Mouse (Mus musculus): Measurements from ENCODE around the gene Kif16b. TPM values are rescaled to one million over a fixed set of nuclear protein-coding genes. Genes with fewer than 3 reads are reported as not detected.

The Kif16b gene
- polyA plus RNA-seq, 1 experiment from 2014 or later = 23.0 TPM

- POLR2A ChIA-PET = no interaction called here
- DNase-seq (ENCODE audit: low read depth, low spot score) = no peak
- no peak for ATAC-seq
- CTCF ChIA-PET = interaction anchor here (0.8 kb wide), 1 partner anchor 12 kb away, joined by 3 read pairs; no protein-coding TSS in a partner anchor
- no peak for TF ChIP-seq CTCF (IDR thresholded peaks at IDR 0.05)
- in situ Hi-C loops (cut with MboI; ENCODE audit: low pct_unique_long_range_greater_than_20kb) = no loop called here
- H3K27me3 ChIP-seq = no peaks in the 10 kb centered on the region
Observed at GRCm38 (mm10) chr2:142682965-142683709, 218.2 kb downstream of the Kif16b start.

- ATAC-seq (no peak), DNase-seq (ENCODE audit: low read depth, low spot score) (no peak)
- CTCF ChIA-PET = interaction anchor here (1.3 kb wide), 1 partner anchor 13 kb away, joined by 3 read pairs; no protein-coding TSS in a partner anchor
- no peaks in the 10 kb centered on the region for H3K27me3 ChIP-seq
- in situ Hi-C loops (cut with MboI; ENCODE audit: low pct_unique_long_range_greater_than_20kb) = no loop called here
- no peak for TF ChIP-seq CTCF (IDR thresholded peaks at IDR 0.05)
- POLR2A ChIA-PET = no interaction called here
Observed at GRCm38 (mm10) chr2:142668426-142668825, 232.9 kb downstream of the Kif16b start.

GRCm38 (mm10) chr2:142651591-142651990 lies 249.7 kb downstream of the Kif16b start:
- TF ChIP-seq CTCF (IDR thresholded peaks at IDR 0.05) = no peak
- in situ Hi-C loops (cut with MboI; ENCODE audit: low pct_unique_long_range_greater_than_20kb) = no loop called here
- DNase-seq (ENCODE audit: low read depth, low spot score) (no peak), ATAC-seq (no peak)
- ChIA-PET POLR2A (no interaction called here), CTCF (interaction anchor here (0.6 to 2.1 kb wide), 3 partner anchors 10 to 1810 kb away, joined by 3 to 6 read pairs (median 4); no protein-coding TSS in a partner anchor)
- H3K27me3 ChIP-seq = no peaks in the 10 kb centered on the region

GRCm38 (mm10) chr2:142648023-142648453 lies 253.3 kb downstream of the Kif16b start:
- POLR2A ChIA-PET = interaction anchor here (0.6 kb wide), 1 partner anchor 38 kb away, joined by 4 read pairs; no protein-coding TSS in a partner anchor
- H3K27me3 ChIP-seq = no peaks in the 10 kb centered on the region
- in situ Hi-C loops (cut with MboI; ENCODE audit: low pct_unique_long_range_greater_than_20kb) = no loop called here
- CTCF ChIA-PET = interaction anchor here (1.3 kb wide), 2 partner anchors 20 to 47 kb away, joined by 3 to 4 read pairs; no protein-coding TSS in a partner anchor
- ATAC-seq = no peak
- DNase-seq (ENCODE audit: low read depth, low spot score) = no peak
- TF ChIP-seq CTCF (IDR thresholded peaks at IDR 0.05) = no peak

GRCm38 (mm10) chr2:142646863-142647262 lies 254.5 kb downstream of the Kif16b start:
- no peaks in the 10 kb centered on the region for H3K27me3 ChIP-seq
- POLR2A ChIA-PET = interaction anchor here (0.9 kb wide), 1 partner anchor 11 kb away, joined by 4 read pairs; no protein-coding TSS in a partner anchor
- in situ Hi-C loops (cut with MboI; ENCODE audit: low pct_unique_long_range_greater_than_20kb) = no loop called here
- CTCF ChIA-PET = interaction anchor here (1.3 kb wide), 1 partner anchor 19 kb away, joined by 4 read pairs; no protein-coding TSS in a partner anchor
- TF ChIP-seq CTCF (IDR thresholded peaks at IDR 0.05) = no peak
- DNase-seq (ENCODE audit: low read depth, low spot score) = no peak
- no peak for ATAC-seq

GRCm38 (mm10) chr2:142641766-142642165 lies 259.6 kb downstream of the Kif16b start:
- DNase-seq (ENCODE audit: low read depth, low spot score) = no peak
- TF ChIP-seq CTCF (IDR thresholded peaks at IDR 0.05) = no peak
- no peak for ATAC-seq
- CTCF ChIA-PET = interaction anchor here (0.7 to 2.3 kb wide), 3 partner anchors 9 to 39 kb away, joined by 3 to 9 read pairs (median 6); no protein-coding TSS in a partner anchor
- POLR2A ChIA-PET = interaction anchor here (0.6 to 0.9 kb wide), 3 partner anchors 16 to 972 kb away, joined by 3 to 5 read pairs (median 3); no protein-coding TSS in a partner anchor
- in situ Hi-C loops (cut with MboI; ENCODE audit: low pct_unique_long_range_greater_than_20kb) = no loop called here
- H3K27me3 ChIP-seq = no peaks in the 10 kb centered on the region

GRCm38 (mm10) chr2:142635606-142636304 lies 265.6 kb downstream of the Kif16b start:
- DNase-seq (ENCODE audit: low read depth, low spot score) (no peak), ATAC-seq (no peak)
- no peaks in the 10 kb centered on the region for H3K27me3 ChIP-seq
- ChIA-PET POLR2A (interaction anchor here (1.1 kb wide), 1 partner anchor 12 kb away, joined by 4 read pairs; no protein-coding TSS in a partner anchor), CTCF (interaction anchor here (1.2 to 1.4 kb wide), 3 partner anchors 9 to 23 kb away, joined by 3 to 5 read pairs (median 3); no protein-coding TSS in a partner anchor)
- TF ChIP-seq CTCF (IDR thresholded peaks at IDR 0.05) = no peak
- in situ Hi-C loops (cut with MboI; ENCODE audit: low pct_unique_long_range_greater_than_20kb) = no loop called here

GRCm38 (mm10) chr2:142633996-142634559 lies 267.3 kb downstream of the Kif16b start:
- TF ChIP-seq CTCF (IDR thresholded peaks at IDR 0.05) = no peak
- in situ Hi-C loops (cut with MboI; ENCODE audit: low pct_unique_long_range_greater_than_20kb) = no loop called here
- ChIA-PET POLR2A (no interaction called here), CTCF (interaction anchor here (0.9 to 2.5 kb wide), 4 partner anchors 8 to 11 kb away, joined by 3 to 9 read pairs (median 4); no protein-coding TSS in a partner anchor)
- ATAC-seq (no peak), DNase-seq (ENCODE audit: low read depth, low spot score) (no peak)
- no peaks in the 10 kb centered on the region for H3K27me3 ChIP-seq

- TF ChIP-seq CTCF (IDR thresholded peaks at IDR 0.05) = no peak
- ATAC-seq (no peak), DNase-seq (ENCODE audit: low read depth, low spot score) (no peak)
- in situ Hi-C loops (cut with MboI; ENCODE audit: low pct_unique_long_range_greater_than_20kb) = no loop called here
- ChIA-PET CTCF (interaction anchor here (0.7 to 1.3 kb wide), 3 partner anchors 9 to 11 kb away, joined by 3 to 4 read pairs (median 4); no protein-coding TSS in a partner anchor), POLR2A (interaction anchor here (0.6 kb wide), 1 partner anchor 271 kb away, joined by 5 read pairs; no protein-coding TSS in a partner anchor)
- no peaks in the 10 kb centered on the region for H3K27me3 ChIP-seq
Observed at GRCm38 (mm10) chr2:142629523-142630312, 271.6 kb downstream of the Kif16b start.
